Mouse (Mus musculus): ENCODE measurements around the gene Igflr1. TPM values are rescaled to one million over a fixed set of nuclear protein-coding genes. Genes with fewer than 3 reads are reported as not detected.

The Igflr1 gene
- 4.2 and 6.4 TPM in 2 replicates for polyA plus RNA-seq (2015; fragmentation: Nextera tagmentation; extraction: Ambion mirVana)

DNA sequence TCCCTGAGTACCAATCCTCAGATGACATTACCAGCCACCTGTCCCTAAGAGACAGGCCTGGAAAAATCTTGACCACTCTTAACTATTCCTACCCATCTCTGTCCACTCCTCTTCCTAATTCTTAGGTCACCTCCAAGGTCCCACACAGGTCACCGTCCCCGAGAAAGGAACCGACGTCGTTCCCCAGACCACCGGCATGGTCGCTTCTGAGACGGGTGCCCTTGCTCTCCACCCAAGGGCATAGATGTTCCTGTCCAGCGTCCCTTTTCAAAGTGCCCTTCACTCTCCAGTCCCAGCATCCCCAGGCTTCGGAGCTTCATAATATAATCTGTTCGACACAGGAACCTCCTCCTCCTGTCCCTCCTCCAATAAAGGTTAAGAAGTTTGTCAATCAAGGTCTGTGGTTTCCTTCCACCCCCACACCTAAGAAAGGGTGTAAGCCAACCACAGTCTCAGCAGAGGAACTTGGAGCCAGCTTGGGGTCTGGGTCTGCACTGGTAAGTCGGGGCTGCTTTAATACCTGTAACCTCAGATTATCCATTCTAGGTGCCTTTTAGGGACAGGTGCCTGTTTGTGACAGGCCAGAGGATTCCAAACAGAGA lies at the start of gene Igflr1:
Igflr1 (plus strand) TSS at position 458 of the 602 bp plus-strand sequence.
- Histone ChIP-seq H3K9ac (ENCODE audit: low read length) (no peak within 1 kb of the TSS), H3K36me3 (ENCODE audit: control insufficient read depth, insufficient read depth, low read length) (peaks cover 29% of the 10 kb centered on the region), H3K4me2 (ENCODE audit: low read depth, low read length) (no peak within 1 kb of the TSS), H3K4me1 (replicated peaks; ENCODE audit: control insufficient read depth, insufficient read depth, low read length) (peaks cover 8% of the 10 kb centered on the region), H3K27me3 (ENCODE audit: control insufficient read depth, insufficient read depth, low read depth, low read length) (no peaks in the 10 kb centered on the region), H3K27ac (ENCODE audit: low read length) (no peak within 1 kb of the TSS), H3K9me3 (ENCODE audit: control insufficient read depth, low read length) (no peaks in the 10 kb centered on the region), H3K4me3 (ENCODE audit: low read length) (no peak within 1 kb of the TSS)
- WGBS, result 94% methylated on average over 12 of the region's 12 CpGs
- ATAC-seq (ENCODE audit: low read depth), result no peak

DNA sequence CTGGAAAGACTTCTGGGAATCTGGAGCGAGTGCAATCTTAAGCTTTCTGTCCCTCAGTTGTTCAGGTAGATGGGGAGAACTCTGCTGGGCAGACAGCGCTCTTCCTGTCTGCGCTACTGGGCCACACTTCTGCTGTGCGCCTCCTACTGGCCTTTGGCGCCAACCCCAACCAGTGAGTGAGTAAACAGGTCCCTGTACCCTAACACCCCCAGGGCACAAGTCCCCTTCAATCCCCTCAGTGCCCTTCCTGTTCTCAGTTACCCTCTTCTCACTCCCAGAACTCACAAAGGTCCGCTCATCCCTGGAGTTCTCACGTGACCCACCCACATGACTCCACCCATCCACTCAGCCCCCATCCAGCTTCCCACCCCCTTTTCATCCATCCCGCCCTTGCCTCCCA lies 46.9 kb upstream of the Igflr1 start:
- WGBS, result 32% methylated on average over 8 of the region's 8 CpGs
- Histone ChIP-seq H3K4me3 (ENCODE audit: low read length) (no peak overlapping the region), H3K4me2 (ENCODE audit: low read depth, low read length) (no peak overlapping the region), H3K27me3 (ENCODE audit: control insufficient read depth, insufficient read depth, low read depth, low read length) (no peaks in the 10 kb centered on the region), H3K4me1 (replicated peaks; ENCODE audit: control insufficient read depth, insufficient read depth, low read length) (no peaks in the 10 kb centered on the region), H3K9me3 (ENCODE audit: control insufficient read depth, low read length) (no peaks in the 10 kb centered on the region), H3K27ac (ENCODE audit: low read length) (no peak overlapping the region), H3K9ac (ENCODE audit: low read length) (no peak overlapping the region), H3K36me3 (ENCODE audit: control insufficient read depth, insufficient read depth, low read length) (no peaks in the 10 kb centered on the region)
- no peak for ATAC-seq (ENCODE audit: low read depth)

DNA sequence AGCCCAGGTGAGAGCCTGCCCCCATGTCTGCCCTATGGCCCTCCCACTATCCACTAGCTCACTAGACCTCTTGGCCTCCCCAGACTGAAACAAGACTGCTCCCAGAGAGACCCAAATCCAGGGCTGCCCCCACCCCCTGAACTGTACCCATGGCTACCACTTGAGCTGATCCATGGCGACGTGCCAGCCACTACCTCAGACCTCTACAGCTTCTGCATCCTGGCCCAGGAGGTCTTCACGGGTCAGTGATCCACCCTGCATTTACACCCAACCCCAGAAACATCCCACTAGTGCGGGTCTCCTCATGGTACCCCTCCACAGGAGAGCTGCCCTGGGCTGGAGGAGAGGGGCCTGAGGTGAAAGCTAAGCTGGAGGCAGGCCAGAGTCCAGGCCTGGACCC lies 44.8 kb upstream of the Igflr1 start:
- H3K4me3 ChIP-seq (ENCODE audit: low read length), result no peak overlapping the region
- H3K9me3 ChIP-seq (ENCODE audit: control insufficient read depth, low read length), result no peaks in the 10 kb centered on the region
- H3K4me1 ChIP-seq (replicated peaks; ENCODE audit: control insufficient read depth, insufficient read depth, low read length), result no peaks in the 10 kb centered on the region
- H3K36me3 ChIP-seq (ENCODE audit: control insufficient read depth, insufficient read depth, low read length), result peaks cover 2% of the 10 kb centered on the region; the same call in 1 of the 2 replicates
- H3K9ac ChIP-seq (ENCODE audit: low read length), result no peak overlapping the region
- no peaks in the 10 kb centered on the region for H3K27me3 ChIP-seq (ENCODE audit: control insufficient read depth, insufficient read depth, low read depth, low read length)
- no peak overlapping the region for H3K27ac ChIP-seq (ENCODE audit: low read length)
- WGBS, result 60% methylated on average over 4 of the region's 4 CpGs
- no peak for ATAC-seq (ENCODE audit: low read depth)
- no peak overlapping the region for H3K4me2 ChIP-seq (ENCODE audit: low read depth, low read length)

DNA sequence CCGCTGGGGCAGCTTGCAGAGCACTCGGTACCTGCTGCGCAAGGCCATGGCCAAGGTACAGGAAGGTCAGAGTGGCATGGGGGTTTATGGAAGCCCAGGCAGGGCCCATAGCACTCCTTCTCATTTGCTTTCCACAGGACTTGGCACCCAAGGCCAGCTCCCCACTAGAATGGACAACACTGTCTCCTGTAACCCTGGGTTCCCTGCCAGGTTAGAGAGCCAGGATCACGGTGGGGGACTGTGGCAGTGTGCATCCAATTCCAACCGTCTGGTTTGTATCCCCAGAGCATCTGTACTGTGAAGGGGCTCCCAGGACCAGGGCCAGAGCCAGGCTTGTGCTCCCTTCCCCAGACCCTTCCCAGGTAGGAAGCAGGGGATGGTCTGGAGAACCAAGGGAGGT lies 44.4 kb upstream of the Igflr1 start:
- WGBS, result 76% methylated on average over 5 of the region's 5 CpGs
- H3K9ac ChIP-seq (ENCODE audit: low read length), result no peak overlapping the region
- no peak for ATAC-seq (ENCODE audit: low read depth)

DNA sequence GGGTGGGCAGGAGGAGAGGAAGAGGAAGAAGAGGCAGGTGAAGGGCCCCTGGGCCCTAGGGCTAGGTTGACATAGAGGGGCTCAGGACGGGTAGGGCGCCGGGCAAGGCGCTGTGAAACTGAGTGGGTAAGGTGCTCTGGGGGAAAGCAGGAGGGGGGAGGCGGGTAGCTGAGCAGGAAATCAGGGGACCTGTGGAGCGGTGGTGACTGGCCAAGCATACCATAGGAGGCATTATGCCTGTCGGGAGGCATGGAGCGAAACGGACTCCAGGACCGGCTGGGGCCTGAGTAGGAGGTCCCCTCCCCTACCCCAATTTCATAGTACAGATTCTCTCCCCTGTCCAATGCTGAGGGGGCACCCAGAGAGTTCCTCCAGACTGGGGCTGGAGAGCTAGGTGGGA lies 42.4 kb upstream of the Igflr1 start:
- Histone ChIP-seq H3K27me3 (ENCODE audit: control insufficient read depth, insufficient read depth, low read depth, low read length) (no peaks in the 10 kb centered on the region), H3K4me2 (ENCODE audit: low read depth, low read length) (no peak overlapping the region), H3K9ac (ENCODE audit: low read length) (no peak overlapping the region), H3K4me1 (replicated peaks; ENCODE audit: control insufficient read depth, insufficient read depth, low read length) (peaks cover 10% of the 10 kb centered on the region), H3K36me3 (ENCODE audit: control insufficient read depth, insufficient read depth, low read length) (peaks cover 8% of the 10 kb centered on the region; the same call in 1 of the 2 replicates), H3K9me3 (ENCODE audit: control insufficient read depth, low read length) (no peaks in the 10 kb centered on the region), H3K4me3 (ENCODE audit: low read length) (no peak overlapping the region), H3K27ac (ENCODE audit: low read length) (no peak overlapping the region)
- WGBS, result 84% methylated on average over 10 of the region's 10 CpGs
- no peak for ATAC-seq (ENCODE audit: low read depth)

More for the DNA sequence above, 44.4 kb upstream of the Igflr1 start:
- H3K4me1 ChIP-seq (replicated peaks; ENCODE audit: control insufficient read depth, insufficient read depth, low read length), result no peaks in the 10 kb centered on the region
- H3K36me3 ChIP-seq (ENCODE audit: control insufficient read depth, insufficient read depth, low read length), result peaks cover 2% of the 10 kb centered on the region; the same call in 1 of the 2 replicates
- H3K27me3 ChIP-seq (ENCODE audit: control insufficient read depth, insufficient read depth, low read depth, low read length), result no peaks in the 10 kb centered on the region
- no peak overlapping the region for H3K4me2 ChIP-seq (ENCODE audit: low read depth, low read length)
- H3K4me3 ChIP-seq (ENCODE audit: low read length), result no peak overlapping the region
- no peaks in the 10 kb centered on the region for H3K9me3 ChIP-seq (ENCODE audit: control insufficient read depth, low read length)
- no peak overlapping the region for H3K27ac ChIP-seq (ENCODE audit: low read length)

DNA sequence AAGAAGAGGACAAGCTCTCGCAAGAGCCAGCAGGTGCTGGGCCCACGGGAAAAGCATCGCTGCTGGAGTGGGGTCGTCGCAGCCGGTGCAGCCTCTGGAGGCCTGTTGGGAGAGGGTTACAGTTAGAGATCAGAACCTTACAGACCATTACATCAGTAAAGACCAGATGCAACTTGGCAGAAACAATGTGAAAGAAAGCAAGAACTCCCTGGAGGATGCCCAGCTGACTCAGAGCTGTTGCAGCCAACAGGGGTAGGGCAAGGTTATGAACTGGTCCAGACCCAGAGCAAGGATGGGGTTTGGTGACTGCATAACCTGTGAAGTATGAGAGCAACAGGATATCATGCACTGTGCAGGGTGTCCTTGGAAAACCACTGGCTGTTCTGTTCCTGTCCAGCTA lies 40.7 kb upstream of the Igflr1 start:
- no peaks in the 10 kb centered on the region for H3K27me3 ChIP-seq (ENCODE audit: control insufficient read depth, insufficient read depth, low read depth, low read length)
- no peaks in the 10 kb centered on the region for H3K9me3 ChIP-seq (ENCODE audit: control insufficient read depth, low read length)
- no peak overlapping the region for H3K27ac ChIP-seq (ENCODE audit: low read length)
- no peak overlapping the region for H3K9ac ChIP-seq (ENCODE audit: low read length)
- WGBS, result 86% methylated on average over 6 of the region's 6 CpGs
- H3K4me2 ChIP-seq (ENCODE audit: low read depth, low read length), result no peak overlapping the region
- no peak for ATAC-seq (ENCODE audit: low read depth)
- peaks cover 21% of the 10 kb centered on the region for H3K36me3 ChIP-seq (ENCODE audit: control insufficient read depth, insufficient read depth, low read length)
- no peak overlapping the region for H3K4me3 ChIP-seq (ENCODE audit: low read length)
- peaks cover 10% of the 10 kb centered on the region for H3K4me1 ChIP-seq (replicated peaks; ENCODE audit: control insufficient read depth, insufficient read depth, low read length)

DNA sequence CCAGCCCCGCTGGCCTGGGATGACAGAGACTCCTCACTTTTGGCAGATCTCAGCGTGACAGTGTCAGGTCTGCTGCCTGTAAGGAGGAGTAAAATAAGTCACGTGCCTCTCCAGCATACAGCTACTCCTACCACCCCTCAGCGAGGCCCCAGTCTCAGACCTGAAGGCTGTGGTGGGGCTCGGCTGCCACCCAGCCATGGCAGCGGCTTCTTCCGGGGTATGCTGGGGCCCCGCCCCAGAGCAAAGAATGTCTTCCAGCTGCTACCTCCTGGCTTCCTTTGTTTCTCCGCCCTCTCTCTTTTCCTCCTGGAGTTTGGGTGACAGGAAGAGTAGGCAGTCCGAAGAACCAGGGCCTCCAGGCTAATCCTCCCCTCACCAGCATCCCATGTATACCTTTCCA lies 39.3 kb upstream of the Igflr1 start:
- WGBS, result 21% methylated on average over 10 of the region's 10 CpGs
- peak overlapping the region; percentile 32 for H3K4me2 ChIP-seq (ENCODE audit: low read depth, low read length)
- no peaks in the 10 kb centered on the region for H3K27me3 ChIP-seq (ENCODE audit: control insufficient read depth, insufficient read depth, low read depth, low read length)
- H3K4me3 ChIP-seq (ENCODE audit: low read length), result no peak overlapping the region
- peaks cover 10% of the 10 kb centered on the region for H3K4me1 ChIP-seq (replicated peaks; ENCODE audit: control insufficient read depth, insufficient read depth, low read length)
- H3K9me3 ChIP-seq (ENCODE audit: control insufficient read depth, low read length), result no peaks in the 10 kb centered on the region
- peaks cover 28% of the 10 kb centered on the region for H3K36me3 ChIP-seq (ENCODE audit: control insufficient read depth, insufficient read depth, low read length)
- peak; percentile 58 for ATAC-seq (ENCODE audit: low read depth)
- peak overlapping the region; percentile 34 for H3K9ac ChIP-seq (ENCODE audit: low read length)
- peak overlapping the region; percentile 59 for H3K27ac ChIP-seq (ENCODE audit: low read length)

DNA sequence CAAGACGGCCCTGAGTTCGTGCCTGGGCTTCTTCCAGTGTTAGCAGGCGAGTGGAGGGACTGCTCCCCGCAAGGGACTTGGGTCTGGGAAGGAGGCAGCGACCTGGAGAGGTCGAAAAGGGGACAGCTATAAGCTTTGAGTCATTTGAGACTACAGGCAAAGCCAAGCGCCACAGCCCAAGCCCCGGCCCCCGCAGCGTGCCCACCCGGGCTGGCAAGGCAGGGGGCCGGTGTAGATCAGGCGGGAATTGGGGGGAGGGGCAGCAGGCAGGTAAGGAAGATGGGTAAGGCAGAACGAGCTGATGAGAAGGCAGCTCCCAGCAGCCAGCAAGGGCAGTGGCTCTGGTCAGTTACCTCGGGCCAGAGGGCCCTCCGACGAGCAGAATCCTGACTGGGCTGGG lies 38.8 kb upstream of the Igflr1 start:
- ATAC-seq (ENCODE audit: low read depth), result 0 out of 2 replicates have a peak, but pooled peaks have one; percentile 3
- Histone ChIP-seq H3K27ac (ENCODE audit: low read length) (peak overlapping the region; percentile 59), H3K27me3 (ENCODE audit: control insufficient read depth, insufficient read depth, low read depth, low read length) (no peaks in the 10 kb centered on the region), H3K9me3 (ENCODE audit: control insufficient read depth, low read length) (no peaks in the 10 kb centered on the region), H3K36me3 (ENCODE audit: control insufficient read depth, insufficient read depth, low read length) (peaks cover 29% of the 10 kb centered on the region), H3K4me2 (ENCODE audit: low read depth, low read length) (peak overlapping the region; percentile 32), H3K4me3 (ENCODE audit: low read length) (no peak overlapping the region), H3K4me1 (replicated peaks; ENCODE audit: control insufficient read depth, insufficient read depth, low read length) (peaks cover 10% of the 10 kb centered on the region), H3K9ac (ENCODE audit: low read length) (peak overlapping the region; percentile 34)
- WGBS, result 32% methylated on average over 17 of the region's 17 CpGs

DNA sequence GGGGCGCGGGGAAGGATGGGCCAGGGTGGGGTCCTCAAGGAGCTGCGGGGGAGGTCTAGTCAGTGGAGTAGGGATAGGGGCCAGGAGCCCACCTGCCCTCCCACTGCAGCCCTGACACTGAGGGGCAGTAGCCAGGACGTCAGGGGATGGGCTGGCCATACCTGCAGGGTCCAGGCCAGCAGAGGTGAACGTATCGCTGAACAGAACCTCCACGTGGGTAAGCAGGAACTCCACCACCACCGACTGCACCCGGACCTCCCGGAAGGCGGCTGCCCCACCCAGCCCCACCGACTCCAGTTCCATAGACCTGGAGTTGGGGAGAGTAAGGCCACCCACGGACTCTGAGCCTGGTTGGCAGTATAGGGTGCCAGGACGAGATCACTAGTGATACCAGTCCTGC lies 38.2 kb upstream of the Igflr1 start:
- Histone ChIP-seq H3K4me1 (replicated peaks; ENCODE audit: control insufficient read depth, insufficient read depth, low read length) (peaks cover 10% of the 10 kb centered on the region), H3K36me3 (ENCODE audit: control insufficient read depth, insufficient read depth, low read length) (peaks cover 34% of the 10 kb centered on the region), H3K9ac (ENCODE audit: low read length) (peak overlapping the region; percentile 34; the same call in 1 of the 2 replicates), H3K27ac (ENCODE audit: low read length) (no peak overlapping the region), H3K4me3 (ENCODE audit: low read length) (no peak overlapping the region), H3K4me2 (ENCODE audit: low read depth, low read length) (no peak overlapping the region), H3K9me3 (ENCODE audit: control insufficient read depth, low read length) (no peaks in the 10 kb centered on the region), H3K27me3 (ENCODE audit: control insufficient read depth, insufficient read depth, low read depth, low read length) (no peaks in the 10 kb centered on the region)
- 85% methylated on average over 14 of the region's 14 CpGs for WGBS
- no peak for ATAC-seq (ENCODE audit: low read depth)
